Mouse (Mus musculus) myocyte (in vitro differentiated cells): Measurements from ENCODE around the gene Flrt3. TPM values are rescaled to one million over a fixed set of nuclear protein-coding genes. Genes with fewer than 3 reads are reported as not detected.

ENCODE experiments used
- H3K27me3 ChIP-seq: one replicate; pipeline ENCODE4 v1.6.1; 2011; ENCODE audit not compliant: control insufficient read depth, insufficient read depth, insufficient read length
- H3K36me3 ChIP-seq: one replicate; pipeline ENCODE4 v1.6.1; 2011; ENCODE audit not compliant: control insufficient read depth, insufficient read depth
- H3K4me2 ChIP-seq: one replicate; pipeline ENCODE4 v1.6.1; 2011; ENCODE audit warnings: low read depth, control low read depth
- H3K4me3 ChIP-seq: one replicate; pipeline ENCODE4 v1.5.1; 2011; ENCODE audit warnings: mild to moderate bottlenecking, control low read depth, moderate library complexity
- H3K79me2 ChIP-seq: one replicate; pipeline ENCODE4 v1.6.1; 2011; ENCODE audit not compliant: control insufficient read depth, insufficient read depth
- H3ac ChIP-seq: one replicate; pipeline ENCODE4 v1.6.1; 2011; ENCODE audit not compliant: control insufficient read depth, insufficient read length
- E2F4 ChIP-seq: IDR thresholded peaks from one replicate; pipeline ENCODE4 v1.6.1; 2011; ENCODE audit warnings: mild to moderate bottlenecking, control low read depth, moderate library complexity; ENCODE audit not compliant: insufficient read depth
- MYOD1 ChIP-seq, 3 experiments: IDR thresholded peaks; one replicate each; pipeline ENCODE4 v1.6.1; 2011; ENCODE audit warnings: control low read depth in 2 of 3, low read depth in 2 of 3, mild to moderate bottlenecking in 2 of 3, moderate library complexity in 1 of 3; ENCODE audit not compliant: insufficient read length in 2 of 3, control insufficient read depth in 1 of 3
- MYOG ChIP-seq, 3 experiments: IDR thresholded peaks; one replicate each; pipeline ENCODE4 v1.6.1; 2011; ENCODE audit warnings: control low read depth in 2 of 3, low read depth in 2 of 3, mild to moderate bottlenecking in 2 of 3; ENCODE audit not compliant: insufficient read length in 2 of 3, control insufficient read depth in 1 of 3, insufficient read depth in 1 of 3
- POLR2A ChIP-seq: IDR thresholded peaks from one replicate; pipeline ENCODE4 v1.6.1; 2011; ENCODE audit warnings: low read depth, mild to moderate bottlenecking, control low read depth, moderate library complexity; ENCODE audit not compliant: insufficient read length
- USF1 ChIP-seq: IDR thresholded peaks from one replicate; pipeline ENCODE4 v1.6.1; 2011; ENCODE audit warnings: low read depth, mild to moderate bottlenecking, control low read depth, moderate library complexity
- polyA plus RNA-seq: library from polyadenylated mRNA; unstranded; fragments of >200 nt; fragmentation: generic; extraction: Trizol; gene quantifications from one replicate; pipeline ENCODE4 v1.2.1, GENCODE M21; 2012; ENCODE audit warnings: missing spikeins

The Flrt3 gene
- polyA plus RNA-seq, 1 experiment: 0.08 TPM

DNA sequence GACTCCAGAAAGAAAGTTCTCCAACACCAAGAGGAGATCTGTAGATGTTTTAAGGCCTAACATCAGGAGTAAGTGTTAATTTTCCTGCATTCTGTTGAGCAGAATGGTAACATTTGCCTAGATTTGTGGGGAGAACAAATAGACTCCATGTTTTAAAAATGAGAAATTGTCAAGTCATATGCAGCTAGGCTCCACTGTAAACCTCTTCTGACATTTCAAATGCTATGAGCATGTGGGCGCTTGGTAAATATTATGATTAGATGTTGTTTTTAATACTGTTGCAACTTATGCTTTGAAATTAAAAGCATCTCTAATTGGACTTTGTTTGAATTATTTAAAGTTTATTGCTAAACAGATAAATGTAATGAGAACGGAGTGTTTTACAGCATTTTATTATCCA lies 55.8 kb downstream of the Flrt3 start:
- no peaks in the 10 kb centered on the region for H3K79me2 ChIP-seq
- no peak overlapping the region for H3ac ChIP-seq
- H3K27me3 ChIP-seq: no peaks in the 10 kb centered on the region
- H3K4me3 ChIP-seq: no peak overlapping the region
- H3K36me3 ChIP-seq: no peaks in the 10 kb centered on the region
- H3K4me2 ChIP-seq: no peak overlapping the region
- no peak for TF ChIP-seq POLR2A
- no peak for TF ChIP-seq MYOG (IDR thresholded peaks at IDR 0.05; ENCODE audit: control insufficient read depth in 1 of 3, insufficient read depth in 1 of 3, insufficient read length in 2 of 3, low read depth in 2 of 3)
- no peak for TF ChIP-seq USF1
- TF ChIP-seq MYOD1 (IDR thresholded peaks at IDR 0.05; ENCODE audit: control insufficient read depth in 1 of 3, insufficient read length in 2 of 3, low read depth in 2 of 3): no peak
- no peak for TF ChIP-seq E2F4
